Mouse (Mus musculus) ES-Bruce4 (cell line): ENCODE measurements around the gene Hecw2. TPM values are rescaled to one million over a fixed set of nuclear protein-coding genes. Genes with fewer than 3 reads are reported as not detected.

Experiments
- H3K27ac ChIP-seq: 2 replicates; pipeline ENCODE4 v1.5.1; 2012; ENCODE audit warnings: low read length, inconsistent platforms; ENCODE audit not compliant: insufficient read depth
- H3K27me3 ChIP-seq: 2 replicates; pipeline ENCODE4 v1.6.1; 2012; ENCODE audit warnings: mild to moderate bottlenecking, low read length, inconsistent platforms; ENCODE audit not compliant: control insufficient read depth, poor library complexity, insufficient read depth, severe bottlenecking
- H3K36me3 ChIP-seq: 2 replicates; pipeline ENCODE4 v1.6.1; 2012; ENCODE audit warnings: inconsistent platforms, mild to moderate bottlenecking, low read length, moderate library complexity; ENCODE audit not compliant: control insufficient read depth, poor library complexity, insufficient read depth, severe bottlenecking
- H3K4me1 ChIP-seq: one replicate; pipeline ENCODE4 v1.8.1; 2011; ENCODE audit warnings: low read length; ENCODE audit not compliant: control insufficient read depth, insufficient read depth
- H3K4me3 ChIP-seq: 2 replicates; pipeline ENCODE4 v1.5.1; 2011; ENCODE audit warnings: low read depth, mild to moderate bottlenecking, low read length
- H3K9ac ChIP-seq: 2 replicates; pipeline ENCODE4 v1.6.1; 2012; ENCODE audit warnings: low read depth, mild to moderate bottlenecking, inconsistent platforms; ENCODE audit not compliant: poor library complexity, severe bottlenecking
- H3K9me3 ChIP-seq: replicated peaks from 2 replicates; pipeline ENCODE4 v1.6.1; 2012; ENCODE audit warnings: mild to moderate bottlenecking, low read length, inconsistent platforms; ENCODE audit not compliant: control insufficient read depth, poor library complexity, insufficient read depth, severe bottlenecking
- CTCF ChIP-seq: IDR thresholded peaks from one replicate; pipeline ENCODE4 v1.8.1; 2011; ENCODE audit warnings: low read depth, low read length
- EP300 ChIP-seq: IDR thresholded peaks from 2 replicates; pipeline ENCODE4 v1.6.1; 2011; ENCODE audit warnings: low read depth, low read length; ENCODE audit not compliant: insufficient read depth
- POLR2A ChIP-seq: IDR thresholded peaks from one replicate; pipeline ENCODE4 v1.8.1; 2011; ENCODE audit warnings: low read length; ENCODE audit not compliant: insufficient read depth
- polyA plus RNA-seq: library from polyadenylated mRNA; stranded (reverse); fragments of >200 nt; gene quantifications from 2 replicates; pipeline ENCODE4 v1.2.4, GENCODE M21; 2011; ENCODE audit warnings: low read depth; ENCODE audit not compliant: missing spikeins, insufficient read depth, insufficient read length

Hecw2 gene
- polyA plus RNA-seq, 1 experiment = 9.5 TPM

GRCm38 (mm10) chr1:53775036-53775435 is 419.9 kb downstream of the Hecw2 start:
- Histone ChIP-seq H3K9me3 (no peaks in the 10 kb centered on the region), H3K4me1 (peaks cover 1% of the 10 kb centered on the region), H3K27ac (no peak overlapping the region), H3K9ac (no peak overlapping the region), H3K4me3 (no peak overlapping the region), H3K36me3 (peaks cover 5% of the 10 kb centered on the region), H3K27me3 (no peaks in the 10 kb centered on the region)
- no peak for TF ChIP-seq POLR2A
- no peak for TF ChIP-seq EP300
- TF ChIP-seq CTCF = no peak

- Histone ChIP-seq H3K27me3 (no peaks in the 10 kb centered on the region), H3K4me3 (no peak overlapping the region), H3K4me1 (peaks cover 1% of the 10 kb centered on the region), H3K9me3 (no peaks in the 10 kb centered on the region), H3K27ac (no peak overlapping the region), H3K36me3 (peaks cover 5% of the 10 kb centered on the region), H3K9ac (no peak overlapping the region)
- TF ChIP-seq CTCF = no peak
- TF ChIP-seq POLR2A = no peak
- no peak for TF ChIP-seq EP300
These were observed 420.4 kb downstream of the Hecw2 start for GRCm38 (mm10) chr1:53774571-53774970.

GRCm38 (mm10) chr1:53773994-53774393 is 421.0 kb downstream of the Hecw2 start:
- H3K27ac ChIP-seq = no peak overlapping the region
- TF ChIP-seq EP300 (no peak), CTCF (no peak)
- H3K27me3 ChIP-seq = no peaks in the 10 kb centered on the region
- H3K36me3 ChIP-seq = peaks cover 5% of the 10 kb centered on the region
- peaks cover 1% of the 10 kb centered on the region for H3K4me1 ChIP-seq
- H3K4me3 ChIP-seq = no peak overlapping the region
- H3K9me3 ChIP-seq = no peaks in the 10 kb centered on the region
- H3K9ac ChIP-seq = no peak overlapping the region

- Histone ChIP-seq H3K27ac (no peak overlapping the region), H3K9ac (no peak overlapping the region), H3K9me3 (no peaks in the 10 kb centered on the region), H3K4me3 (no peak overlapping the region), H3K36me3 (peaks cover 5% of the 10 kb centered on the region), H3K4me1 (peaks cover 1% of the 10 kb centered on the region), H3K27me3 (no peaks in the 10 kb centered on the region)
- no peak for TF ChIP-seq POLR2A
- no peak for TF ChIP-seq CTCF
- no peak for TF ChIP-seq EP300
These were observed 422.0 kb downstream of the Hecw2 start for GRCm38 (mm10) chr1:53772967-53773366.

- H3K9me3 ChIP-seq = no peaks in the 10 kb centered on the region
- H3K27ac ChIP-seq = no peak overlapping the region
- no peak overlapping the region for H3K9ac ChIP-seq
- peaks cover 5% of the 10 kb centered on the region for H3K36me3 ChIP-seq
- H3K4me1 ChIP-seq = no peaks in the 10 kb centered on the region
- TF ChIP-seq CTCF (no peak), EP300 (no peak), POLR2A (no peak)
- H3K4me3 ChIP-seq = no peak overlapping the region
- H3K27me3 ChIP-seq = no peaks in the 10 kb centered on the region
These were observed 423.5 kb downstream of the Hecw2 start for GRCm38 (mm10) chr1:53771476-53771875.

GRCm38 (mm10) chr1:53766112-53766511 is 428.9 kb downstream of the Hecw2 start:
- Histone ChIP-seq H3K27ac (no peak overlapping the region), H3K27me3 (no peaks in the 10 kb centered on the region), H3K4me1 (no peaks in the 10 kb centered on the region), H3K9ac (no peak overlapping the region), H3K4me3 (no peak overlapping the region), H3K9me3 (no peaks in the 10 kb centered on the region), H3K36me3 (peaks cover 21% of the 10 kb centered on the region)
- no peak for TF ChIP-seq CTCF
- no peak for TF ChIP-seq EP300
- TF ChIP-seq POLR2A = no peak
